Mouse (Mus musculus) lung, embryonic 16.5 days (tissue): ENCODE measurements around the gene Tbr1. TPM values are rescaled to one million over a fixed set of nuclear protein-coding genes. Genes with fewer than 3 reads are reported as not detected.

Source experiments
- ATAC-seq: fragments of 200-750 bp; cut with Nextera tagmentation; 2 replicates; pipeline ENCODE4 v1.8.0; 2017; ENCODE audit warnings: low read depth, mild to moderate bottlenecking, moderate library complexity
- H3K27ac ChIP-seq: fragments of 300-500 bp; sonication (generic); 2 replicates; pipeline ENCODE4 v1.5.1; 2014; ENCODE audit warnings: mild to moderate bottlenecking, control low read depth, low read length
- H3K27me3 ChIP-seq: fragments of 300-500 bp; sonication (generic); 2 replicates; pipeline ENCODE4 v1.6.1; 2014; ENCODE audit warnings: low read depth, low read length, mixed read lengths; ENCODE audit not compliant: control insufficient read depth, insufficient read depth
- H3K36me3 ChIP-seq: fragments of 300-500 bp; sonication (generic); 2 replicates; pipeline ENCODE4 v1.6.1; 2014; ENCODE audit warnings: low read length; ENCODE audit not compliant: control insufficient read depth, insufficient read depth
- H3K4me1 ChIP-seq: fragments of 300-500 bp; sonication (generic); replicated peaks from 2 replicates; pipeline ENCODE4 v1.6.1; 2014; ENCODE audit warnings: low read length, mixed read lengths; ENCODE audit not compliant: control insufficient read depth, insufficient read depth
- H3K4me2 ChIP-seq: fragments of 300-500 bp; sonication (generic); 2 replicates; pipeline ENCODE4 v1.6.1; 2014; ENCODE audit warnings: low read depth, low read length, control low read depth
- H3K4me3 ChIP-seq: fragments of 300-500 bp; sonication (generic); 2 replicates; pipeline ENCODE4 v1.5.1; 2014; ENCODE audit warnings: mild to moderate bottlenecking, low read length, control low read depth
- H3K9ac ChIP-seq: fragments of 300-500 bp; sonication (generic); 2 replicates; pipeline ENCODE4 v1.6.1; 2014; ENCODE audit warnings: low read length, control low read depth
- H3K9me3 ChIP-seq: fragments of 300-500 bp; sonication (generic); 2 replicates; pipeline ENCODE4 v1.6.1; 2016; ENCODE audit warnings: low read length; ENCODE audit not compliant: control insufficient read depth
- WGBS: fragments of 180-500 bp; shearing (Covaris S2); extraction: QIAGEN DNeasy Blood & Tissue Kit; methylation state at CpG from one replicate; pipeline ENCODE4 v1.1.7; 2014; 5-methylcytosine and 5-hydroxymethylcytosine counted together
- polyA plus RNA-seq: library from polyadenylated mRNA; unstranded; fragments of >200 nt; fragmentation: Nextera tagmentation; extraction: Ambion mirVana; gene quantifications from 2 replicates; pipeline ENCODE4 v1.2.1, GENCODE M21; 2015

The Tbr1 gene
- polyA plus RNA-seq, 1 experiment from 2014 or later, result 0.04 TPM

GRCm38 (mm10) chr2:61803443-61804367 is 975 bp downstream of the Tbr1 start:
- H3K9me3 ChIP-seq, result no peaks in the 10 kb centered on the region
- peaks cover 44% of the 10 kb centered on the region for H3K27me3 ChIP-seq
- H3K4me1 ChIP-seq, result peaks cover 17% of the 10 kb centered on the region
- no peaks in the 10 kb centered on the region for H3K36me3 ChIP-seq
- H3K4me3 ChIP-seq, result peak overlapping the region; percentile 16; the same call in 1 of the 2 replicates
- no peak overlapping the region for H3K9ac ChIP-seq
- no peak for ATAC-seq
- WGBS, result 2% methylated on average over 29 of the region's 29 CpGs
- peak overlapping the region; percentile 25; the same call in 1 of the 2 replicates for H3K4me2 ChIP-seq
- no peak overlapping the region for H3K27ac ChIP-seq

GRCm38 (mm10) chr2:61804382-61804840 is 1.7 kb downstream of the Tbr1 start:
- Histone ChIP-seq H3K9ac (no peak overlapping the region), H3K4me3 (no peak overlapping the region), H3K27me3 (peaks cover 48% of the 10 kb centered on the region), H3K27ac (no peak overlapping the region), H3K4me2 (no peak overlapping the region), H3K36me3 (no peaks in the 10 kb centered on the region), H3K4me1 (peaks cover 17% of the 10 kb centered on the region), H3K9me3 (no peaks in the 10 kb centered on the region)
- ATAC-seq, result no peak
- 4% methylated on average over 10 of the region's 10 CpGs for WGBS

- Histone ChIP-seq H3K36me3 (no peaks in the 10 kb centered on the region), H3K27me3 (peaks cover 50% of the 10 kb centered on the region), H3K9me3 (no peaks in the 10 kb centered on the region), H3K4me2 (no peak overlapping the region), H3K4me3 (0 out of 2 replicates have a peak overlapping the region, but pooled peaks have one; percentile 14), H3K4me1 (peaks cover 17% of the 10 kb centered on the region), H3K27ac (no peak overlapping the region), H3K9ac (no peak overlapping the region)
- WGBS, result under 1% methylated on average over 39 of the region's 39 CpGs
- ATAC-seq, result peak; percentile 21; the same call in 1 of the 2 replicates
These were observed 2.3 kb downstream of the Tbr1 start for GRCm38 (mm10) chr2:61804841-61805540.

- Histone ChIP-seq H3K4me3 (0 out of 2 replicates have a peak overlapping the region, but pooled peaks have one; percentile 14), H3K27me3 (peaks cover 57% of the 10 kb centered on the region), H3K27ac (no peak overlapping the region), H3K36me3 (no peaks in the 10 kb centered on the region), H3K4me2 (no peak overlapping the region), H3K4me1 (peaks cover 17% of the 10 kb centered on the region), H3K9me3 (no peaks in the 10 kb centered on the region), H3K9ac (no peak overlapping the region)
- under 1% methylated on average over 39 of the region's 39 CpGs for WGBS
- ATAC-seq, result 0 out of 2 replicates have a peak, but pooled peaks have one; percentile 24
These were observed 3.0 kb downstream of the Tbr1 start for GRCm38 (mm10) chr2:61805541-61806345.

GRCm38 (mm10) chr2:61806346-61806825 is 3.7 kb downstream of the Tbr1 start:
- Histone ChIP-seq H3K4me1 (peaks cover 18% of the 10 kb centered on the region), H3K9me3 (no peaks in the 10 kb centered on the region), H3K27ac (no peak overlapping the region), H3K4me3 (no peak overlapping the region), H3K36me3 (no peaks in the 10 kb centered on the region), H3K4me2 (no peak overlapping the region), H3K27me3 (peaks cover 64% of the 10 kb centered on the region), H3K9ac (no peak overlapping the region)
- 4% methylated on average over 3 of the region's 3 CpGs for WGBS
- no peak for ATAC-seq

GRCm38 (mm10) chr2:61807151-61807550 is 4.4 kb downstream of the Tbr1 start:
- Histone ChIP-seq H3K36me3 (no peaks in the 10 kb centered on the region), H3K4me1 (peaks cover 22% of the 10 kb centered on the region), H3K27me3 (peaks cover 63% of the 10 kb centered on the region), H3K9ac (no peak overlapping the region), H3K4me3 (peak overlapping the region; percentile 24), H3K9me3 (no peaks in the 10 kb centered on the region), H3K4me2 (peak overlapping the region; percentile 12; the same call in 1 of the 2 replicates), H3K27ac (no peak overlapping the region)
- WGBS, result 1% methylated on average over 22 of the region's 22 CpGs
- ATAC-seq, result 0 out of 2 replicates have a peak, but pooled peaks have one; percentile 12

- no peak overlapping the region for H3K4me3 ChIP-seq
- no peak for ATAC-seq
- H3K9me3 ChIP-seq, result no peaks in the 10 kb centered on the region
- 31% methylated on average over 2 of the region's 2 CpGs for WGBS
- no peak overlapping the region for H3K27ac ChIP-seq
- no peak overlapping the region for H3K9ac ChIP-seq
- H3K27me3 ChIP-seq, result peaks cover 62% of the 10 kb centered on the region
- no peaks in the 10 kb centered on the region for H3K36me3 ChIP-seq
- no peak overlapping the region for H3K4me2 ChIP-seq
- H3K4me1 ChIP-seq, result peaks cover 25% of the 10 kb centered on the region
These were observed 5.1 kb downstream of the Tbr1 start for GRCm38 (mm10) chr2:61807781-61808180.

- 6% methylated on average over 6 of the region's 6 CpGs for WGBS
- no peaks in the 10 kb centered on the region for H3K9me3 ChIP-seq
- peaks cover 21% of the 10 kb centered on the region for H3K4me1 ChIP-seq
- H3K36me3 ChIP-seq, result no peaks in the 10 kb centered on the region
- peaks cover 60% of the 10 kb centered on the region for H3K27me3 ChIP-seq
- no peak overlapping the region for H3K27ac ChIP-seq
- H3K4me3 ChIP-seq, result no peak overlapping the region
- no peak overlapping the region for H3K4me2 ChIP-seq
- no peak overlapping the region for H3K9ac ChIP-seq
- no peak for ATAC-seq
These were observed 6.0 kb downstream of the Tbr1 start for GRCm38 (mm10) chr2:61808776-61809175.
